Mouse (Mus musculus): Measurements from ENCODE around the gene Sptlc2.

GRCm38 (mm10) chr12:87331053-87331456 lies 57.1 kb downstream of the Sptlc2 start:
- no peak for TF ChIP-seq CTCF (IDR thresholded peaks at IDR 0.05; ENCODE audit: low read depth)
- no peak for TF ChIP-seq EP300 (IDR thresholded peaks at IDR 0.05; ENCODE audit: low read depth)
